Mouse (Mus musculus) MEL (cell line): ENCODE measurements around the gene Chid1. TPM values are rescaled to one million over a fixed set of nuclear protein-coding genes. Genes with fewer than 3 reads are reported as not detected.

Experiments
- DNase-seq: peaks from one replicate; pipeline ENCODE4 v3.0.0; 2011; ENCODE audit warnings: low read depth, low spot score
- H3K27ac ChIP-seq: 2 replicates; pipeline ENCODE4 v1.5.1; 2012; ENCODE audit warnings: low read depth, mild to moderate bottlenecking, control low read depth, low read length, moderate library complexity; ENCODE audit not compliant: control insufficient read depth
- H3K27me3 ChIP-seq, 2 experiments: fragments of 150-350 bp in 1 of 2; sonication (generic) in 1 of 2; 2 replicates each; pipeline ENCODE4 v1.6.1; 2012; ENCODE audit warnings: low read length in 2 of 2, mild to moderate bottlenecking in 2 of 2, improper control_type of control experiment in 1 of 2, moderate library complexity in 1 of 2; ENCODE audit not compliant: insufficient read depth in 2 of 2, control insufficient read depth in 1 of 2
- H3K36me3 ChIP-seq, 2 experiments: 2 replicates each; pipeline ENCODE4 v1.6.1; 2012 to 2014; ENCODE audit warnings: low read length in 2 of 2, improper control_type of control experiment in 1 of 2, inconsistent platforms in 1 of 2, mild to moderate bottlenecking in 1 of 2; ENCODE audit not compliant: insufficient read depth in 2 of 2, control insufficient read depth in 1 of 2
- H3K4me1 ChIP-seq, 2 experiments: fragments of 150-350 bp in 1 of 2; sonication (generic) in 1 of 2; 2 replicates each; pipeline ENCODE4 v1.6.1; 2012; ENCODE audit warnings: low read length in 2 of 2, improper control_type of control experiment in 1 of 2, mild to moderate bottlenecking in 1 of 2; ENCODE audit not compliant: insufficient read depth in 2 of 2, control insufficient read depth in 1 of 2
- H3K4me3 ChIP-seq, 2 experiments: fragments of 150-350 bp in 1 of 2; sonication (generic) in 1 of 2; 2 replicates each; pipeline ENCODE4 v1.5.1; 2012; ENCODE audit warnings: low read depth in 2 of 2, low read length in 2 of 2, mild to moderate bottlenecking in 2 of 2, moderate library complexity in 2 of 2, control low read depth in 1 of 2, improper control_type of control experiment in 1 of 2; ENCODE audit not compliant: control insufficient read depth in 1 of 2, insufficient read depth in 1 of 2
- H3K79me2 ChIP-seq: 2 replicates; pipeline ENCODE4 v1.6.1; 2012; ENCODE audit warnings: mild to moderate bottlenecking, low read length, moderate library complexity; ENCODE audit not compliant: control insufficient read depth, poor library complexity, insufficient read depth
- H3K9ac ChIP-seq: 2 replicates; pipeline ENCODE4 v1.6.1; 2012; ENCODE audit warnings: low read depth, mild to moderate bottlenecking, control low read depth, low read length, moderate library complexity; ENCODE audit not compliant: control insufficient read depth, poor library complexity, severe bottlenecking
- H3K9me3 ChIP-seq: fragments of 150-350 bp; sonication (generic); replicated peaks from 2 replicates; pipeline ENCODE4 v1.6.1; 2012; ENCODE audit warnings: mild to moderate bottlenecking, low read length, improper control_type of control experiment, moderate library complexity; ENCODE audit not compliant: insufficient read depth
- CTCF ChIP-seq, 3 experiments: IDR thresholded peaks in 2 of 3; conservative IDR thresholded peaks in 1 of 3; 2 replicates each; pipeline ENCODE4 v1.5.1; 2011 to 2012; ENCODE audit warnings: low read length in 3 of 3, low read depth in 2 of 3, mild to moderate bottlenecking in 2 of 3, improper control_type of control experiment in 1 of 3, inconsistent platforms in 1 of 3, mixed read lengths in 1 of 3, moderate library complexity in 1 of 3; ENCODE audit not compliant: control insufficient read depth in 1 of 3, insufficient read depth in 1 of 3, poor library complexity in 1 of 3, severe bottlenecking in 1 of 3
- EP300 ChIP-seq, 2 experiments: IDR thresholded peaks; 2 replicates each; pipeline ENCODE4 v1.6.1; 2011; ENCODE audit warnings: improper control_type of control experiment in 2 of 2, low read length in 2 of 2, low read depth in 1 of 2, mild to moderate bottlenecking in 1 of 2
- GATA1 ChIP-seq: IDR thresholded peaks from 2 replicates; pipeline ENCODE4 v1.6.1; 2011; ENCODE audit warnings: low read depth, low read length, improper control_type of control experiment
- HCFC1 ChIP-seq: IDR thresholded peaks from 2 replicates; pipeline ENCODE4 v1.6.1; 2012; ENCODE audit warnings: low read depth, mild to moderate bottlenecking, inconsistent platforms, low read length, improper control_type of control experiment, moderate library complexity
- KAT2A ChIP-seq: conservative IDR thresholded peaks from 2 replicates; pipeline ENCODE4 v1.6.1; 2012; ENCODE audit warnings: low read depth, low read length, improper control_type of control experiment, inconsistent platforms
- MAFK ChIP-seq: IDR thresholded peaks from 2 replicates; pipeline ENCODE4 v1.6.1; 2011; ENCODE audit warnings: low read depth, mild to moderate bottlenecking, low read length, improper control_type of control experiment, borderline replicate concordance
- MAX ChIP-seq: IDR thresholded peaks from 2 replicates; pipeline ENCODE4 v1.6.1; 2011; ENCODE audit warnings: low read length, improper control_type of control experiment
- MAZ ChIP-seq: IDR thresholded peaks from 2 replicates; pipeline ENCODE4 v1.6.1; 2012; ENCODE audit warnings: low read depth, mild to moderate bottlenecking, inconsistent platforms, low read length, improper control_type of control experiment
- MEF2A ChIP-seq: IDR thresholded peaks from 2 replicates; pipeline ENCODE4 v1.6.1; 2014; ENCODE audit warnings: low read depth, mild to moderate bottlenecking, inconsistent platforms, low read length, improper control_type of control experiment; ENCODE audit not compliant: poor library complexity, insufficient replicate concordance, severe bottlenecking; ENCODE audit errors: extremely low read depth
- MYB ChIP-seq: IDR thresholded peaks from 2 replicates; pipeline ENCODE4 v1.6.1; 2011; ENCODE audit warnings: mild to moderate bottlenecking, low read depth, low read length, improper control_type of control experiment
- MYC ChIP-seq: IDR thresholded peaks from 2 replicates; pipeline ENCODE4 v1.6.1; 2011; ENCODE audit warnings: low read depth, mild to moderate bottlenecking, low read length, improper control_type of control experiment, moderate library complexity
- NELFE ChIP-seq: IDR thresholded peaks from 2 replicates; pipeline ENCODE4 v1.6.1; 2011; ENCODE audit warnings: low read depth, low read length, improper control_type of control experiment
- NRF1 ChIP-seq: IDR thresholded peaks from 2 replicates; pipeline ENCODE4 v1.6.1; 2014; ENCODE audit warnings: low read depth, mild to moderate bottlenecking, inconsistent platforms, low read length, improper control_type of control experiment, moderate library complexity; ENCODE audit not compliant: poor library complexity, insufficient read depth, severe bottlenecking
- POLR2A ChIP-seq, 2 experiments: IDR thresholded peaks; 2 replicates each; pipeline ENCODE4 v1.6.1; 2011 to 2012; ENCODE audit warnings: low read length in 2 of 2, mild to moderate bottlenecking in 2 of 2, control low read depth in 1 of 2, improper control_type of control experiment in 1 of 2, low read depth in 1 of 2, moderate library complexity in 1 of 2; ENCODE audit not compliant: control insufficient read depth in 1 of 2, insufficient read depth in 1 of 2, poor library complexity in 1 of 2
- POLR2AphosphoS2 ChIP-seq: IDR thresholded peaks from 2 replicates; pipeline ENCODE4 v1.6.1; 2011; ENCODE audit warnings: low read length, improper control_type of control experiment
- POLR2AphosphoS5 ChIP-seq: IDR thresholded peaks from 2 replicates; pipeline ENCODE4 v1.6.1; 2012; ENCODE audit warnings: low read depth, borderline replicate concordance, mild to moderate bottlenecking, inconsistent platforms, low read length, moderate library complexity, mixed read lengths
- TAL1 ChIP-seq: IDR thresholded peaks from 2 replicates; pipeline ENCODE4 v1.6.1; 2012; ENCODE audit warnings: mild to moderate bottlenecking, inconsistent platforms, low read length, moderate library complexity, mixed read lengths
- TBP ChIP-seq: IDR thresholded peaks from 2 replicates; pipeline ENCODE4 v1.8.0; 2011; ENCODE audit warnings: low read depth, low read length, improper control_type of control experiment
- TCF12 ChIP-seq: IDR thresholded peaks from 2 replicates; pipeline ENCODE4 v1.6.1; 2014; ENCODE audit warnings: low read depth, mild to moderate bottlenecking, inconsistent platforms, low read length, improper control_type of control experiment, moderate library complexity
- UBTF ChIP-seq: IDR thresholded peaks from 2 replicates; pipeline ENCODE4 v1.6.1; 2012; ENCODE audit warnings: low read depth, mild to moderate bottlenecking, inconsistent platforms, low read length, improper control_type of control experiment, moderate library complexity, borderline replicate concordance; ENCODE audit not compliant: insufficient read depth
- USF1 ChIP-seq: IDR thresholded peaks from 2 replicates; pipeline ENCODE4 v1.6.1; 2014; ENCODE audit warnings: low read depth, mild to moderate bottlenecking, inconsistent platforms, low read length, improper control_type of control experiment, moderate library complexity
- ZKSCAN1 ChIP-seq: IDR thresholded peaks from 2 replicates; pipeline ENCODE4 v1.6.1; 2012; ENCODE audit warnings: low read depth, mild to moderate bottlenecking, inconsistent platforms, low read length, improper control_type of control experiment, moderate library complexity
- polyA plus RNA-seq, 2 experiments: library from polyadenylated mRNA; stranded (reverse) in 1 of 2; unstranded in 1 of 2; fragments of >175 nt in 1 of 2; fragments of >200 nt in 1 of 2; gene quantifications; 2 replicates each; pipeline versions ENCODE4 v1.2.1 to v1.2.4; 2012; ENCODE audit warnings: low replicate concordance in 2 of 2, low read depth in 1 of 2; ENCODE audit not compliant: insufficient read length in 2 of 2, insufficient read depth in 1 of 2, missing spikeins in 1 of 2
- total RNA-seq: library from RNA; depleted of rRNA; stranded (reverse); fragments of 300-350 nt; gene quantifications from 2 replicates; pipeline ENCODE4 v1.2.3, GENCODE M21; 2012

Chid1 gene
- total and polyA plus RNA-seq, 3 experiments = 36.1 to 46.7 TPM; not detected in 1

DNA sequence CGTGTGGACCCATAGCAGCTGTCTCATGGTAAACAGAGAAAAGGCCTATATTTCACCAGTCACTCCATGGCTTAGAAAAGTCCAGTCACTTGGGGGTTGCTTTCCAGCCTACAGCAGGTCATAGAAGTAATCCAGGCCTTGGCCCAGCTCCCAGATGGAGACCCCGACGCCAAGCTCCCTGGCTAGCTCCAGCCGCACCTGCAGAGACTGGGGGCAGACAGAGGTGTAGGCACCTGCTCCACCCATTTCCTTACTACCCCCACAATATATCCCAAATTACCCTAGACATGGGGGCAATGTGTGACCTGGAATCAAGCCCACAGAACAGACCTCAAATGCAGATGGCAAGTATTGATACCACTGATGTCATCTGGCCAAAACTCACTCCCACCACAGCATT, 43.7 kb downstream of the Chid1 start:
- no peak overlapping the region for H3K27ac ChIP-seq
- no peak for TF ChIP-seq KAT2A
- TF ChIP-seq, all 39 proteins: peak for 0
- DNase-seq = no peak
- H3K79me2 ChIP-seq = no peaks in the 10 kb centered on the region
- no peaks in the 10 kb centered on the region for H3K9me3 ChIP-seq
- no peaks in the 10 kb centered on the region for H3K27me3 ChIP-seq
- H3K9ac ChIP-seq = no peak overlapping the region
- no peaks in the 10 kb centered on the region for H3K4me1 ChIP-seq
- no peaks in the 10 kb centered on the region; a peak in 1 of 4 replicates for H3K36me3 ChIP-seq
- H3K4me3 ChIP-seq = no peak overlapping the region

DNA sequence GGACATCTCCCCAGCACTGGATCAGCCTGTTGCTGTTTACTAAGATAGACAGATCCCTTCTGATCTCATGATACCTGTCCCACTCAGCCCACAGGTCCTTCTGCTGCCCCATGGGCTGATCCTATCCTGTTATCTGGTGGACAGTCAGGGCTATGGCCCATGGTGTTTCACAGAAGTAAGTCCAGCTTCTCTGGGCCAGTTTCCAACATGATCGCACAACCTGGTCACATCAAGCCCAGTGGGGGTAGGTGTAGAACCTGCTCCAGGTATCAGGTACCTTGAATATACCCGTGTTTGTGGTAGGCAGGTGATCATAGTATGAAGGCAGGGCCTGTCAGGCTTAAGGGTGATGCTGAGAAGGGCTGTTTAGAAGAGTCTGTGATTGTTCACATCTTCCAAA, 44.3 kb downstream of the Chid1 start:
- no peaks in the 10 kb centered on the region; a peak in 1 of 4 replicates for H3K36me3 ChIP-seq
- H3K4me3 ChIP-seq = no peak overlapping the region
- H3K27me3 ChIP-seq = no peaks in the 10 kb centered on the region
- no peaks in the 10 kb centered on the region for H3K79me2 ChIP-seq
- H3K4me1 ChIP-seq = no peaks in the 10 kb centered on the region
- no peak for DNase-seq
- TF ChIP-seq USF1 (no peak), UBTF (no peak), NRF1 (no peak), HCFC1 (no peak), POLR2AphosphoS5 (no peak), KAT2A (no peak)
- TF ChIP-seq, all 39 proteins: peak for 0
- Histone ChIP-seq H3K9ac (no peak overlapping the region), H3K27ac (no peak overlapping the region), H3K9me3 (no peaks in the 10 kb centered on the region)

DNA sequence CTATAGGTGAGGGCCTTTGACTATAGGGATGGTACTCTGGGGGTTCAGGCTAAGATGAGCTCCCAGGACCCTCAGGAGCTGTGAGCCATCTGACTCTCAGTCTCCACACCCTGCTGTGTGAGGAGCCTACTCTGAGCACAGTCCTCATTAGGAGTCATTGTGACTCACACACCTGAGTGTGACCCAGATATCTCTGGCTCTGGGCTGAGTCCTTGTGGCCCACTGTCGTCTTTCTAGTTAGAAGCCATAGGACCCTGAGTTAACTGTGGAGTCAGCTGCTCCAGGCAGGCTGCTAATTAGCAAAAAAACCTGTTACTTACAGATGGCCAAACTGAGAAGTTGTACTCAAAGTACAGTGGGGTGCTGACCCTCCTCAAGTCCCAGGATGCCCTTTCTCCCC, 45.9 kb downstream of the Chid1 start:
- no peaks in the 10 kb centered on the region for H3K4me1 ChIP-seq
- H3K27ac ChIP-seq = no peak overlapping the region
- no peak for DNase-seq
- H3K79me2 ChIP-seq = no peaks in the 10 kb centered on the region
- no peak overlapping the region for H3K4me3 ChIP-seq
- no peaks in the 10 kb centered on the region for H3K9me3 ChIP-seq
- H3K36me3 ChIP-seq = no peaks in the 10 kb centered on the region; a peak in 1 of 4 replicates
- no peak overlapping the region for H3K9ac ChIP-seq
- no peak for TF ChIP-seq ZKSCAN1
- no peak for TF ChIP-seq NELFE
- TF ChIP-seq KAT2A = no peak
- TF ChIP-seq GATA1 = no peak
- no peak for TF ChIP-seq MAFK
- TF ChIP-seq MAZ = no peak
- TF ChIP-seq POLR2A (IDR thresholded peaks at IDR 0.05; ENCODE audit: control insufficient read depth in 1 of 2, insufficient read depth in 1 of 2, low read depth in 1 of 2, low read length in 2 of 2, poor library complexity in 1 of 2) = no peak
- TF ChIP-seq TAL1 = no peak
- no peak for TF ChIP-seq MAX
- TF ChIP-seq TBP = no peak
- TF ChIP-seq MEF2A = no peak
- TF ChIP-seq CTCF (IDR thresholded peaks at IDR 0.05 in 2 of 3, conservative IDR thresholded peaks at IDR 0.05 in 1 of 3; ENCODE audit: control insufficient read depth in 1 of 3, insufficient read depth in 1 of 3, low read depth in 2 of 3, low read length in 3 of 3, poor library complexity in 1 of 3, severe bottlenecking in 1 of 3) = no peak
- TF ChIP-seq MYC = no peak
- no peak for TF ChIP-seq EP300 (IDR thresholded peaks at IDR 0.05; ENCODE audit: low read depth in 1 of 2, low read length in 2 of 2)
- TF ChIP-seq UBTF = no peak
- TF ChIP-seq NRF1 = no peak
- no peak; the same call in 1 of the 2 replicates for TF ChIP-seq POLR2AphosphoS2
- no peak for TF ChIP-seq TCF12
- TF ChIP-seq MYB = no peak
- no peaks in the 10 kb centered on the region for H3K27me3 ChIP-seq
